Mouse (Mus musculus) G1E (cell line): ENCODE results near the gene Ugt2b35. TPM values are rescaled to one million over a fixed set of nuclear protein-coding genes. Genes with fewer than 3 reads are reported as not detected.
"Not testable (repeated sequence)": the region's sequence is repeated elsewhere in the genome, so short reads cannot be mapped to it uniquely, and the experiment has no call there.

Experiments
- ATAC-seq: 2 replicates; pipeline ENCODE4 v1.8.0; 2016; ENCODE audit warnings: mild to moderate bottlenecking; ENCODE audit not compliant: insufficient number of reproducible peaks, poor library complexity, low FRiP score, severe bottlenecking; ENCODE audit errors: extremely low read depth
- DNase-seq: peaks from one replicate; pipeline ENCODE4 v3.0.0; 2012; ENCODE audit warnings: low spot score
- H3K27me3 ChIP-seq: 2 replicates; pipeline ENCODE4 v1.6.1; 2012; ENCODE audit warnings: mild to moderate bottlenecking, low read length, inconsistent platforms; ENCODE audit not compliant: insufficient read depth
- H3K36me3 ChIP-seq: replicated peaks from 2 replicates; pipeline ENCODE3; 2012; ENCODE audit warnings: mild to moderate bottlenecking, inconsistent platforms
- H3K4me1 ChIP-seq: 2 replicates; pipeline ENCODE4 v1.6.1; 2012; ENCODE audit warnings: low read depth, low read length, inconsistent platforms, mixed read lengths; ENCODE audit not compliant: insufficient read depth
- H3K4me3 ChIP-seq: 2 replicates; pipeline ENCODE4 v1.5.1; 2012; ENCODE audit warnings: low read depth, mild to moderate bottlenecking, inconsistent platforms, low read length, moderate library complexity, mixed read lengths
- H3K9me3 ChIP-seq: replicated peaks from 2 replicates; pipeline ENCODE4 v1.6.1; 2012; ENCODE audit warnings: inconsistent platforms
- CTCF ChIP-seq: IDR thresholded peaks from 2 replicates; pipeline ENCODE4 v1.5.1; 2012; ENCODE audit warnings: low read depth, low read length, inconsistent platforms, mixed read lengths
- GATA1 ChIP-seq: IDR thresholded peaks from 2 replicates; pipeline ENCODE4 v1.6.1; 2012; ENCODE audit warnings: borderline replicate concordance, low read length, inconsistent platforms, mixed read lengths
- GATA2 ChIP-seq: IDR thresholded peaks from 2 replicates; pipeline ENCODE4 v1.6.1; 2012; ENCODE audit warnings: low read depth, low read length, inconsistent platforms, borderline replicate concordance
- POLR2AphosphoS5 ChIP-seq: IDR thresholded peaks from 2 replicates; pipeline ENCODE4 v1.6.1; 2012; ENCODE audit warnings: low read depth, low read length, inconsistent platforms; ENCODE audit not compliant: insufficient replicate concordance
- TAL1 ChIP-seq: conservative IDR thresholded peaks from 2 replicates; pipeline ENCODE4 v1.6.1; 2012; ENCODE audit warnings: low read depth, low read length, inconsistent platforms, mixed read lengths
- polyA plus RNA-seq: library from polyadenylated mRNA; stranded (reverse); fragments of >175 nt; gene quantifications from 2 replicates; pipeline ENCODE4 v1.2.3, GENCODE M21; 2012
- total RNA-seq, 2 experiments: library from RNA; stranded (forward) in 1 of 2; stranded (reverse) in 1 of 2; fragments of 200-1000 nt in 1 of 2; fragments of >200 nt in 1 of 2; fragmentation: Nextera tagmentation in 1 of 2; gene quantifications; 2 replicates each; pipeline ENCODE4 v1.2.3; 2014 to 2017

The Ugt2b35 gene
- not detected in 2 replicates for total RNA-seq (2014; fragmentation: Nextera tagmentation)
- 0.06 and 0.16 TPM in 2 replicates for total RNA-seq (2017)
- not detected in 2 replicates for polyA plus RNA-seq

DNA sequence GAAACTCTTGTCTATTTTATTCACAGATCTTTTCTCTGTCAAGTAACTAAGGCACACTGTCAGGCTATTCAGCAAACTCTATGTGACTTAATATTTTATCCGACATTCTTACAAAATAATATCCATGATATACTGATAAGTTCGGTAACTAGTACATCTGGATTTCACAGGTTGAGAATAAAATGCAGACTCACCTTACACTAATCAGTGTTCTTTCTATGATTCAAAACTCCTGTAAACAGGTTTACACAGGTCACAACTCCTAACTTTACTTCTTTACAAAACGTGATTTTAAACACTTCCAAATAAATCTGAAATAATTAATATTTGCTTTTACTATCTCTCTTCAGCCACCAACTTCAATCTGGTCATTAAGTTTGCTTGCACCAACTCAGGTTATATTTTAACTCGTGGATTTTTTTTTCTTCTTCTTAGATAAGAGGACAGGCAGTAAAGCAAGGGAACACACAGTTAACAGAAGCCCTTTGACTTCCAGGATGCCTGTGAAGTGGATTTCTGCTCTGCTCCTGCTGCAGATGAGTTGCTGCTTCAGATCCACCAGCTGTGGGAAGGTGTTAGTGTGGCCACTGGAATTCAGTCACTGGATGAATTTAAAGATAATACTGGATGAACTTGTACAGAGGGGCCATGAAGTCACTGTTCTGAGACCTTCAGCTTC, at the start of gene Ugt2b35:
Gene Ugt2b35 (plus strand): TSS at position 466 of the 679 bp plus-strand sequence.
- no peak for TF ChIP-seq GATA2
- no peak for TF ChIP-seq CTCF
- no peak for TF ChIP-seq POLR2AphosphoS5
- TF ChIP-seq GATA1, result no peak
- TF ChIP-seq TAL1, result no peak
- Histone ChIP-seq H3K36me3 (no peaks in the 10 kb centered on the region), H3K4me1 (no peaks in the 10 kb centered on the region), H3K4me3 (no peak within 1 kb of the TSS), H3K9me3 (0 out of 2 replicates have a peak, but pooled peaks cover 1% of the 10 kb centered on the region), H3K27me3 (no peaks in the 10 kb centered on the region)
- no peak for ATAC-seq
- no peak for DNase-seq

DNA sequence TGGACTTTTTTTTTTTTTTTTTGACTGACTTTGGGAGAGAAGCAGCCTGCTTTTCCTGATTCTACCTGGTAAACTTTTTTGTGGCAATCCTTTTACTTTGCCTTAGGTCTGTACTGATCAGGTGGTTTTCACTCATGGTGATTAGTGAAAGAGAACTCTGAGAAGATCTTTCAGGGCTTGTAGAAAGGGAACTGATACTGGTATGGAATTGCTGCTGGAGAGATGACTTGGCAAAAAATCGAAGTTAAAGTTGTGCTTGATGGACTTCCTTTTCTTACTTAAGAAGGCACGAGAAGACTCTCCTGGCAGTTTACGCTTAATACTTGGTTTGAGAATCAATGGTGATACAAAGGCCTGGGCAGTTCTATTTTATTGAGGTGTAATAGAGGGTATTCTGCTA, 40.2 kb upstream of the Ugt2b35 start:
- Histone ChIP-seq H3K36me3 (no peaks in the 10 kb centered on the region), H3K4me3 (no peak overlapping the region), H3K27me3 (no peaks in the 10 kb centered on the region), H3K4me1 (no peaks in the 10 kb centered on the region), H3K9me3 (no peaks in the 10 kb centered on the region)
- DNase-seq (no peak), ATAC-seq (no peak)
- no peak for TF ChIP-seq CTCF
- no peak for TF ChIP-seq TAL1
- TF ChIP-seq GATA2, result no peak
- no peak for TF ChIP-seq GATA1
- no peak for TF ChIP-seq POLR2AphosphoS5

DNA sequence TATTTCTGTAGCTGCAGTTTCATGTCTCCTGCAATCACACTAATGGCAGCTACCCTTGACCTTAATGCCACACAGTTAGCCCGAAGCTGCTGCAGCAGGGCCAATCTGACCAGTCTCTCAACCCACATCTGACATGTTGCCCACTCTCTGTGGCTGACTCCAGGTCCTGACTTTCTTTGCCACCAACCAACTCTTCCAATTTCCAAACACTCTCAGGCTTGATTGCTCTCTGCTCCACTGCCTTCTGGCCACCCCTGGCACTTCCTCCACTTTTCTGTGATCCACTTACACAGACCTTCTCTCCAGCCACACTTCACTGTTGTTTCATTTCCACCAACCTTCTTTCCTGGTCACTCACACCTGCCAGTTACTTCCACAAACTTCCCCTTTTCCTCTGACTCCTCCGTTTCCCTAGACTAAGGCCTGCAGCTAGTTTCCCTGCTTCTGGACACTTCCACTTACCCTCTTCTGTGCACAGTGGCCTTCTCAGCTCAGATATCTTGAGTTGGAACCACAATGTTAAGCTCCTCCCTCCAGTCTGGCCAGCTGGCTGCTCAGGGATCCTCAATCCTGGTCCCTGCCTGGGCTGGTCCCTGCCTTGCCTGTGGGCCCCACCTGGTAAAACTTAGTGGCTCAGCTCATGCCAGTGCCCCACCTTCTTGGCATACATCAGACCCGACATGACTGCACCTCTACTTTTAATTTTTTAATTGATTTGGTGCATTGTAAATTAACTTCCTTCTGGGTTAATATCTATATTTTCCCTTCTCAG, 38.9 kb upstream of the Ugt2b35 start:
- no peaks in the 10 kb centered on the region for H3K36me3 ChIP-seq
- no peak overlapping the region for H3K4me3 ChIP-seq
- H3K4me1 ChIP-seq, result no peaks in the 10 kb centered on the region
- TF ChIP-seq GATA2 (no peak), GATA1 (no peak), CTCF (no peak), TAL1 (no peak), POLR2AphosphoS5 (no peak)
- no peak for ATAC-seq
- no peak for DNase-seq
- H3K27me3 ChIP-seq, result no peaks in the 10 kb centered on the region
- H3K9me3 ChIP-seq, result no peaks in the 10 kb centered on the region

DNA sequence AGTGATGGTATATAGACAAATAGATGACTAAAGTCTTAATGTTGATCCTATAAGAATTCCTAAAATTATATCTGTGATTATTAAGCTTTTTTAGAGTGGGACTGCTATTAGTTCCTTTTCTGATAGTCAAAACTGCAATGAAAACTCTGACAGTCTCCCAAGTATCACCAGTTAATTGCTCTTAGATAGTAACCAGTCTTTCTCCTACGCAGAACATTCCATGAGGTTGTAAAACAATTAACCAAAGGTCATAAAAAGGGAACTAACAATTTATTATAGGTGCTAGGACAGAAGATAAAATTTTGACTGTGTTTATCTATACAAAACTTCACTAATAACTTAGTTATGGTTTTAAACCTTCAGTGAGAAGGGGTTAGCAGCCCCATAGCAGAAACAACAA, 37.8 kb upstream of the Ugt2b35 start:
- not testable (repeated sequence) for ATAC-seq, DNase-seq, H3K36me3 ChIP-seq, H3K4me1 ChIP-seq, H3K4me3 ChIP-seq, H3K27me3 ChIP-seq, H3K9me3 ChIP-seq

DNA sequence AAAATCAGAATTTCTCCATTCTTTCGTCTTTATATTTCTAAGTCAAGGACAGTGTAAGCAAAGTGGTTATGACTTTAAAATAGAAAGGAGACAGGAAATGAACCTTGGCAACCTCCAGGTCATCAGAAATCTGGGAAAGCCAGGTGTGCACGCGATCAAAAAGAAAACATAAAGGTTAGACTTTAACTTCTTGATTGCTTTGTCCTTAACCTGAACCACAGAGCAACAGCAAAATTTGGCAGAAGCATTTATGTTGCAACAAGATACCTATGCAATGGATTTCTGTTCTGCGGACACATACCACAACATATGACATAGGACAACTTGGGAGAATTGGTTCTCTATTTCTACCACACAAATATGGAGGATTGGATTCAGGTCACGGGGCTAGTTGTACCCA, 33.4 kb upstream of the Ugt2b35 start:
- H3K27me3 ChIP-seq, DNase-seq, H3K4me1 ChIP-seq, ATAC-seq, H3K9me3 ChIP-seq, H3K4me3 ChIP-seq, H3K36me3 ChIP-seq: not testable (repeated sequence)

DNA sequence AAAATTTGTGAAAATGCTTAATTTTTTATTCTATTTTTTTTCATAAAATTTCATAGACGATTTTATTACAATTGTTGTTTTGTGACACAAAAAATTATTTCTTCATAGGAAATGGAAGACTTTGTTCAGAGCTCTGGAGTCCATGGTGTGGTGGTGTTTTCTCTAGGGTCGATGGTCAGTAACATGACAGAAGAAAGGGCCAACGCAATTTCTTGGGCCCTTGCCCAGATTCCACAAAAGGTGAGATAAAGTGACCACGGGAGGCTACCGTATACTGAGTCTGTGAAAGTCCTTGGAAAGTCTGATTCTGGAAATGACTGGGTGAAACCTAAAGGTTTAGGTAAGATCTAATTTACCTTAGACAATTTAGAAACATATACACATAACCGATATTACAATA, 4.1 kb downstream of the Ugt2b35 start:
- Histone ChIP-seq H3K9me3 (no peaks in the 10 kb centered on the region), H3K4me3 (no peak overlapping the region), H3K4me1 (no peaks in the 10 kb centered on the region), H3K27me3 (no peaks in the 10 kb centered on the region), H3K36me3 (no peaks in the 10 kb centered on the region)
- no peak for ATAC-seq
- DNase-seq, result no peak
- TF ChIP-seq POLR2AphosphoS5, result no peak
- no peak for TF ChIP-seq TAL1
- TF ChIP-seq GATA2, result no peak
- TF ChIP-seq CTCF, result no peak
- no peak for TF ChIP-seq GATA1

DNA sequence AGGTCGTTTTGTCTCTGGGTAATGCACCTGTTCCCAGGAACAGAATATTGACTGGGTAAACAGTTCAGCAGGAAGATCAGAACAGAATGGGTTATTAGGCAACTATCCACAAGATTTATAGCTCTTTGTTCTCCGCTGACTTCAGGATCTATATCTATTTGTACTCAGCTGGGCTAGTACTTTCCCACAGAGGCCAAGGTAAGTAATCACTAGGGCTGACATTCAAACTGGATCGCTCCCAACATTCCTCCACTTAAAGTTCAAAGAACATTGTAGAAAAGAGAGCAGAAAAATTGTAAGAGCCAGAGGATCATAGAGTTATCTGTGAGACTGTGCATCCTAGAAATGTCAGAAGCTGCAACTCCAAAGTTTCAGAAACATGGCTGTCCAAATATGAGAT, 14.8 kb downstream of the Ugt2b35 start:
- no peaks in the 10 kb centered on the region for H3K27me3 ChIP-seq

More for the DNA sequence above, 14.8 kb downstream of the Ugt2b35 start:
- Histone ChIP-seq H3K9me3 (no peaks in the 10 kb centered on the region), H3K4me1 (no peaks in the 10 kb centered on the region), H3K4me3 (no peak overlapping the region), H3K36me3 (no peaks in the 10 kb centered on the region)
- TF ChIP-seq GATA1 (no peak), TAL1 (no peak), CTCF (no peak)
- DNase-seq (no peak), ATAC-seq (no peak)
